Mouse (Mus musculus): ENCODE data around the gene Artn.

DNA sequence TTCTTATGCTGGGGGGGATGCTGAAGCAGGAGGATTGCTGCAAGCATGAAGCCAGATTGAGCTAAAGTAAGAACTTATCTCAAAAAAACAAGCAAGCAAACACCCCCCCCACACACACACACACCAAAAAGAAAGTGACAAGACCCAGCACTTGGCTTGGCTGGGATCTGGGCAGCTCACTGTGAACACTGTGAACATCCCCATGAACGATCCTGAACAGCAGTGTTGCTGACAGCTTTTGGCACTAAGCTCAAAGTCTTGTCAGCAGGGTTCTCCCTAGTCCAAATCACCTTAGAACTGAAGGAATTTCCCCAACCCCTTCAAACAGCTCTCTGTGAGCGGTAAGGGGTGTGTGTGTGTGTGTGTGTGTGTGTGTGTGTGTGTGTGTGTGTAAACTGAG is 6.1 kb downstream of the Artn start:
- TF ChIP-seq CTCF (conservative IDR thresholded peaks at IDR 0.05; ENCODE audit: insufficient read depth, insufficient read length, low read depth, low read length) (no peak), POLR2A (IDR thresholded peaks at IDR 0.05; ENCODE audit: low read depth, low read length) (no peak)
